Mouse (Mus musculus) small intestine, adult 2 months (tissue): ENCODE data around the gene Itsn1.

Experiments
- CTCF ChIP-seq: fragments of 200-500 bp; IDR thresholded peaks from 2 replicates; pipeline ENCODE4 v1.5.1; 2012; ENCODE audit warnings: low read depth, mild to moderate bottlenecking, control low read depth, inconsistent platforms, low read length, moderate library complexity, mixed read lengths; ENCODE audit not compliant: insufficient replicate concordance, insufficient read length; ENCODE audit errors: extremely low read depth
- POLR2A ChIP-seq: fragments of 200-500 bp; IDR thresholded peaks from 2 replicates; pipeline ENCODE4 v1.6.1; 2012; ENCODE audit warnings: low read depth, mild to moderate bottlenecking, control low read depth, inconsistent platforms, low read length, moderate library complexity

GRCm38 (mm10) chr16:91846089-91846741 is 117.1 kb downstream of the Itsn1 start:
- no peak for TF ChIP-seq CTCF
- no peak for TF ChIP-seq POLR2A
